Mouse (Mus musculus): ENCODE results near the gene Mov10l1. TPM values are rescaled to one million over a fixed set of nuclear protein-coding genes. Genes with fewer than 3 reads are reported as not detected.

Mov10l1 gene
- polyA plus RNA-seq, 1 experiment, result not detected

GRCm38 (mm10) chr15:89001245-89001644, 18.5 kb downstream of the Mov10l1 start:
- Histone ChIP-seq H3K4me1 (ENCODE audit: control insufficient read depth, insufficient read depth, low read length) (no peaks in the 10 kb centered on the region; the same call in none of the 2 replicates), H3K27ac (ENCODE audit: insufficient read depth, low read length) (no peak overlapping the region), H3K4me3 (ENCODE audit: insufficient read depth, low read length) (no peak overlapping the region)
- TF ChIP-seq CTCF (IDR thresholded peaks at IDR 0.05; ENCODE audit: borderline replicate concordance, insufficient read depth, low read length), result no peak
- no peak for TF ChIP-seq POLR2A (IDR thresholded peaks at IDR 0.05; ENCODE audit: low read depth, low read length)

GRCm38 (mm10) chr15:89007002-89007401, 24.3 kb downstream of the Mov10l1 start:
- Histone ChIP-seq H3K4me3 (ENCODE audit: insufficient read depth, low read length) (no peak overlapping the region), H3K27ac (ENCODE audit: insufficient read depth, low read length) (no peak overlapping the region), H3K4me1 (ENCODE audit: control insufficient read depth, insufficient read depth, low read length) (no peaks in the 10 kb centered on the region; the same call in none of the 2 replicates)
- TF ChIP-seq POLR2A (IDR thresholded peaks at IDR 0.05; ENCODE audit: low read depth, low read length) (no peak), CTCF (IDR thresholded peaks at IDR 0.05; ENCODE audit: borderline replicate concordance, insufficient read depth, low read length) (no peak)

GRCm38 (mm10) chr15:89007781-89008180, 25.1 kb downstream of the Mov10l1 start:
- TF ChIP-seq CTCF (IDR thresholded peaks at IDR 0.05; ENCODE audit: borderline replicate concordance, insufficient read depth, low read length) (no peak), POLR2A (IDR thresholded peaks at IDR 0.05; ENCODE audit: low read depth, low read length) (no peak)
- H3K27ac ChIP-seq (ENCODE audit: insufficient read depth, low read length), result no peak overlapping the region
- H3K4me3 ChIP-seq (ENCODE audit: insufficient read depth, low read length), result no peak overlapping the region
- H3K4me1 ChIP-seq (ENCODE audit: control insufficient read depth, insufficient read depth, low read length), result no peaks in the 10 kb centered on the region; the same call in none of the 2 replicates

GRCm38 (mm10) chr15:89016722-89017121, 34.0 kb downstream of the Mov10l1 start:
- TF ChIP-seq CTCF (IDR thresholded peaks at IDR 0.05; ENCODE audit: borderline replicate concordance, insufficient read depth, low read length) (no peak), POLR2A (IDR thresholded peaks at IDR 0.05; ENCODE audit: low read depth, low read length) (no peak)
- Histone ChIP-seq H3K27ac (ENCODE audit: insufficient read depth, low read length) (no peak overlapping the region), H3K4me3 (ENCODE audit: insufficient read depth, low read length) (no peak overlapping the region), H3K4me1 (ENCODE audit: control insufficient read depth, insufficient read depth, low read length) (no peaks in the 10 kb centered on the region)

GRCm38 (mm10) chr15:89020085-89020484, 37.4 kb downstream of the Mov10l1 start:
- no peaks in the 10 kb centered on the region for H3K4me1 ChIP-seq (ENCODE audit: control insufficient read depth, insufficient read depth, low read length)

GRCm38 (mm10) chr15:89020492-89020891, 37.8 kb downstream of the Mov10l1 start:
- Histone ChIP-seq H3K27ac (ENCODE audit: insufficient read depth, low read length) (no peak overlapping the region), H3K4me1 (ENCODE audit: control insufficient read depth, insufficient read depth, low read length) (no peaks in the 10 kb centered on the region), H3K4me3 (ENCODE audit: insufficient read depth, low read length) (no peak overlapping the region)
- TF ChIP-seq POLR2A (IDR thresholded peaks at IDR 0.05; ENCODE audit: low read depth, low read length) (no peak), CTCF (IDR thresholded peaks at IDR 0.05; ENCODE audit: borderline replicate concordance, insufficient read depth, low read length) (no peak)

More at GRCm38 (mm10) chr15:89020085-89020484, 37.4 kb downstream of the Mov10l1 start:
- TF ChIP-seq CTCF (IDR thresholded peaks at IDR 0.05; ENCODE audit: borderline replicate concordance, insufficient read depth, low read length), result no peak
- Histone ChIP-seq H3K4me3 (ENCODE audit: insufficient read depth, low read length) (no peak overlapping the region), H3K27ac (ENCODE audit: insufficient read depth, low read length) (no peak overlapping the region)

DNA sequence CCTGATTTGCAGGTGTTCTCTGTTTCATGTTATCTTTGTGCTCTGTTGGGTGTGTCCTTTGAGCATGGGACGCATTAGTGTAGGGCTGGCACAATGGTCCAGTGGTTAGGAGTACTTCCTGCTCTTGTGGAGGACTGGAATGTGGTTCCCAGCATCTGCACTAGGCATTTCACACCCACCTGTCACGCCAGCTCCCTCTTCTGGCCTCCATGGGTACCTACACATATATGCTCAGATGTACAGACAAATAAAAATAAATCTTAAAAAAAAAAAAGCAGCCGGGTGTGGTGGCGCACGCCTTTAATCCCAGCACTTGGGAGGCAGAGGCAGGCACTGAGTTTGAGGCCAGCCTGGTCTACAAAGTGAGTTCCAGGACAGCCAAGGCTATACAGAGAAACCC, 61.7 kb downstream of the Mov10l1 start:
- Histone ChIP-seq H3K4me3 (ENCODE audit: insufficient read depth, low read length) (no peak overlapping the region), H3K4me1 (ENCODE audit: control insufficient read depth, insufficient read depth, low read length) (no peaks in the 10 kb centered on the region), H3K27ac (ENCODE audit: insufficient read depth, low read length) (no peak overlapping the region)
- TF ChIP-seq CTCF (IDR thresholded peaks at IDR 0.05; ENCODE audit: borderline replicate concordance, insufficient read depth, low read length) (no peak), POLR2A (IDR thresholded peaks at IDR 0.05; ENCODE audit: low read depth, low read length) (no peak)

GRCm38 (mm10) chr15:89046356-89046755, 63.6 kb downstream of the Mov10l1 start:
- Histone ChIP-seq H3K4me3 (ENCODE audit: insufficient read depth, low read length) (no peak overlapping the region), H3K4me1 (ENCODE audit: control insufficient read depth, insufficient read depth, low read length) (no peaks in the 10 kb centered on the region), H3K27ac (ENCODE audit: insufficient read depth, low read length) (no peak overlapping the region)
- TF ChIP-seq CTCF (IDR thresholded peaks at IDR 0.05; ENCODE audit: borderline replicate concordance, insufficient read depth, low read length) (no peak), POLR2A (IDR thresholded peaks at IDR 0.05; ENCODE audit: low read depth, low read length) (no peak)

DNA sequence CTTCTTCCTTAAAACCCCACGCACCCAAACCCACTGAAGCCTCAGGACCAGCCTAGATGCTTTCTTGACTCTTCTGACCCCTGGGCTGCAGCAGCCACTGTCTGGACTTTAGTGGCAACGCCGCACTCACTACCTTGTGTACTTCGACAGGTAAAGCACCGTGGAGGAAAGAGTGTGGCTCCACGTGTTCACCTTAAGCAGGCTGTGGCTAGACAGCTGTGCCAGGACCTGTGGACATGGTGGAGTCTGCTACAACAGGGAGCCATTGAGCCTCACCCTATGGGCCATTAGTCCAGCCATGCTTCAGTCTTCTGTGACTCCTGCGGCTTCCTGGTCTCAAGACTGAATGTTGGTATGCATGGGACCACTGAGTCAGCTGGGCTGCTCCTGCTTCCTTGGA, 72.0 kb downstream of the Mov10l1 start:
- Histone ChIP-seq H3K4me1 (ENCODE audit: control insufficient read depth, insufficient read depth, low read length) (no peaks in the 10 kb centered on the region), H3K4me3 (ENCODE audit: insufficient read depth, low read length) (no peak overlapping the region), H3K27ac (ENCODE audit: insufficient read depth, low read length) (no peak overlapping the region)
- TF ChIP-seq CTCF (IDR thresholded peaks at IDR 0.05; ENCODE audit: borderline replicate concordance, insufficient read depth, low read length) (no peak), POLR2A (IDR thresholded peaks at IDR 0.05; ENCODE audit: low read depth, low read length) (no peak)

DNA sequence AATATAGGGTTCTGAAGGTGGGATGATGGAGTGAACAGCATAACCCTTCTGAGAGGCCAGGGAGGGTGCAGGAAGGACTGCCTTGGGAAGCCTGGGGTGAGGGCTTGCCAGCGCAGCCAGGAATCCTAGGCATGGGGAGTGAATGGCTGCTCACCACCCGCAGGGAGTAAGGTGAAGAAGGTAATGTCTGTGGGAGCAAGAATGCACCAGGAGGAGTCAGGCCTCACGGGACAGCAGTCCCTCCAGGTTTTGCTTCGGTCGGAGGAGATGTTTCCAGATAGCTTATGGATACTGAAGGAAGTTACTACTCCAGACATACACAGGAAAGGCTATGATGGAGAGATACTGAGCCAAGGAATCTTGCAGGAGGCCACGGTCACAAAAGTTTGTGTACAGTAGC, 76.0 kb downstream of the Mov10l1 start:
- no peak for TF ChIP-seq POLR2A (IDR thresholded peaks at IDR 0.05; ENCODE audit: low read depth, low read length)
- TF ChIP-seq CTCF (IDR thresholded peaks at IDR 0.05; ENCODE audit: borderline replicate concordance, insufficient read depth, low read length), result no peak
- Histone ChIP-seq H3K27ac (ENCODE audit: insufficient read depth, low read length) (no peak overlapping the region), H3K4me1 (ENCODE audit: control insufficient read depth, insufficient read depth, low read length) (no peaks in the 10 kb centered on the region), H3K4me3 (ENCODE audit: insufficient read depth, low read length) (no peak overlapping the region)
